Mouse (Mus musculus) natural killer cell, adult 2 months (primary cell): ENCODE results near the gene Crtc1.

Experiments used
- DNase-seq, 2 experiments: peaks; one replicate each; pipeline ENCODE4 v3.0.0; 2022; ENCODE audit warnings: low spot score in 2 of 2

Crtc1 gene

DNA sequence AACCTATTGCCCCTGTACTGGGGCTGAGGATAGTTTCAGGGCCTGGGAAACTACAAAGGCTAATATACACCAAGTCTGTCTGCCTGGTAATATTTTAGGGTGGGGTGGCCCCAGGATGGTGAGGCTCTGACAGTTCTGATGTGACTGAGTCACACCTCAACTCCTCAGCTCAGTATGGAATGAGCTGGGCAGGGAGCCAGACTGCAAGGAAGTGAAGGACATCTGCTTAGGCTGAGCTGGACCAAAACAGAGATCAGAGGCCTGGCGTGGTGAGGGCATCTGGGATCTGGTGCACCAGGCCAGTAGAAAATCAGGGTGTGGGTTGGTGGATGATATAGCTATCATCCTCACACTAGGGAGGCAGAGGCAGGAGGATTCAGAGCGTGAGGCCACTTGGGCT, 49.7 kb downstream of the Crtc1 start:
- DNase-seq: no peak

DNA sequence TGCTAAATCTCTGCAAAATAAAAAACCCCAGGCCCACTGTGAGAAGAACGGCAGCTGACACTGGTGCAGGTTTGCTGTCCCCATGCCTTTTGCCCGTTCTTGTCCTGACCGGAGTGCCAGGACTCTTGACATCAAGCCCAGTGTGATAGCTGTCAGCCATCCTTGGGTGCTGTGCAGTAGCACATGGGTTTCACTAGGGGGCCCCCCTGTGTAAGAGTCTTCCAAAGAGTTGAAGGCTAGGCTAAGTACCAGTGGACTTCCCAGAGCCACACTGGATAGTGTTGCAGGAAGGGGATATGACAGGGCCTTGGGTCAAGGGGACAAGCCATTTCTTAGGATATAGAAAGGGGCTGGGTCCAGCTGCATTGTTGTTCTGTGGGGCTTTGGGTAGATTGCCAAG, 56.1 kb downstream of the Crtc1 start:
- DNase-seq: peak; percentile 32 to 60

DNA sequence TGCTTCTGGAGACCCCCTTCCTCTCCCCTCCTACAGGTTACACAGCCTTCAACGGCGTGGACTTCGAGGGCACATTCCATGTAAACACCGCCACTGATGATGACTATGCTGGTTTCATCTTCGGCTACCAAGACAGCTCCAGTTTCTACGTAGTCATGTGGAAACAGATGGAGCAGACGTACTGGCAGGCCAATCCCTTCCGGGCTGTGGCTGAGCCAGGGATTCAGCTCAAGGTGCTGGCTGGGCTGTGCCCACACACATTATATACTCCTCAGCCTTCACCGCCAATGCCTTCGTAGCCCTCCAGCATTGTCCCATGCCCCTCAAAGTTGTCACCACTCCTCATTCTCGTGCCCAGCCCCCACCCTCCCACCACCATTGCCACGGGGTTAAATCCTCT, 59.3 kb downstream of the Crtc1 start:
- no peak for DNase-seq

GRCm38 (mm10) chr8:70377049-70377448, 62.3 kb downstream of the Crtc1 start:
- DNase-seq: no peak

DNA sequence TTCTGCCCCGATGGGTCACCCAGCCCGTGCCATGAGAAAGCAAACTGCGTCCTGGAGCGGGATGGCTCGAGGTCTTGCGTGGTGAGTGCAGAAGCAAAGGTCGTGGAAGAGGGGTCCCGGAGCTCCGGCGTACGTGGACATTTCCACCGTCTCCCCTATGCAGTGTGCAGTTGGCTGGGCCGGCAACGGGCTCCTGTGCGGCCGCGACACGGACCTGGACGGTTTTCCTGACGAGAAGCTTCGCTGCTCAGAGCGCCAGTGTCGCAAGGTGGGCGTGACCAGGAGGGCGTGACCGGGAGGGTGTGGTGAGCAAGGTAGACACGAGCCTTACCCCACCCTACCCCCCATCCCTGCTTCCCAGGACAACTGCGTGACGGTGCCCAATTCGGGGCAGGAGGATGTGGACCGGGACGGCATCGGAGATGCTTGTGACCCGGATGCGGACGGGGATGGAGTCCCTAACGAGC, 63.1 kb downstream of the Crtc1 start:
- DNase-seq: no peak

DNA sequence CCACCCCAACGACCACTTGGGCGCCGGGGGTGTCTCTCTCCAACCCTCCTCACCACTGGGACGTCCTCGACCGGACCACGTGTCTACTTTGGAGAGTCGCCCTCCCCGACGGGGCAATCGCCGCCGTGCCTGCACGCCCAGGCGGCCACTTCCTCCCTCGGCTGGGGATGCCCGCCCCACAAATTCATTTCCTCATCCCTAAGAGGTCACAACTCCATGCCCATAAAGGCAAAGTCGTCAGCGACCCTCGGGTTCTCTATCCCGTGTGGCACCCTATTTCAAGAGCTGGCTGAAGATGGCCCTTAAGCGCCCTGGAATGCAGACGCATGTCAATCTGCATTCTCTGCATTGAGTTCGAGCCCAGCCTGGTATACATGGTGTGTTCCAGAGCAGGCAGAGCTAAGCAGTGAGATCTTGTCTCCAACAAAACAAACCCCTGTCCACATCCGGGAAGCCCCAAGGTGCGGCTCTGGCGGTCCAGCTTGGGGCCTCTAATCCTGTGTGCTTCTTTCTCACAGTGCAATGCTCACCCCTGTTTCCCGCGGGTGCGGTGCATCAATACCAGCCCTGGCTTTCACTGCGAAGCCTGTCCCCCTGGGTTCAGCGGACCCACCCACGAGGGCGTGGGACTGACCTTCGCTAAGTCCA, 64.0 kb downstream of the Crtc1 start:
- DNase-seq: peak; percentile 41 to 45

DNA sequence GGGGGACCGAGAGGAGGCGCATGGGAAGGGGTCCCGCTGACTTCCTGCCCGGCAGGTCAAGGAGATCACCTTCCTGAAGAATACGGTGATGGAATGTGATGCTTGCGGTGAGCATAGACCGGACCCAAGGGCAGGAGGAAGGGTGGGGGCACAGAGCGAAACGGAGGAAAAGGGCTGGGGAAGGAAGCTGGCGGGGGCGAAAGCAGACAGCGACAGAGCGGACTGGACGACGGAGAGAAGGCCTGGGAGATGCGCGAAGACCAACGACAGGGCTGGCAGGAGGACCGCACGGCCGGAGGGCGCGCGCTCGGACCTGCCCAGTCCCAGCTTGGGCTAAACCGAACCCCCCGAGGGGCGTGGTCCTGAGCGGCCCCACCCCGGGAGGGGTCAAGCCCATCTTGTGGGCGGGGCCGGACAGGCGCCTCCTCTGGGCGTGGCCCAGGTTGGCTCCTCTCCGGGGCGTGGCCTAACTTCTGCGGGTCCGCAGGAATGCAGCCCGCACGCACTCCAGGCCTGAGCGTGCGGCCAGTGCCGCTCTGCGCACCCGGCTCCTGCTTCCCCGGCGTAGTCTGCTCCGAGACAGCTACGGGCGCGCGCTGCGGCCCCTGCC, 65.0 kb downstream of the Crtc1 start:
- DNase-seq: peak; percentile 73 to 76

GRCm38 (mm10) chr8:70373397-70374317, 65.7 kb downstream of the Crtc1 start, which contains the start of gene Comp:
Gene Comp (plus strand): TSS chr8:70373558.
- DNase-seq: no peak

DNA sequence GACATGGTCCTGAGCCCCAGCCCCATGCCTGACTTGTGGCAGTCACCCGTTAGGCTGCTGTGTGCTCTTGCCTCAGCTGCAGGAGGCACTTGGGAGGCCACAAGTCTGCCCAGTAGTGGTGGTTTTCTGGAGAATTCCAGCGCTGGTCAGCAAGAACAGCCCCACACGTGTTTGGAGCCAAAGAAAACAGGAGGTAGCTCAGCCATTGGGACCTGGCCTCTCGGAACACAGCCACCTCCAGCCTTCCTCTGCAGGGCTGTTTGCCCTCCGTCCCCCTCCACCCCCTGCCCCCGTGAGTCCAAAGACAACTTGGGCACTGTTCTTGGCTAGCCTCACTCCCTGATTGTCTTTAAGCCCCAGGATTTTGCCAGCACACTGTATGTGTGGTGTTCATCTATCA, 67.4 kb downstream of the Crtc1 start:
- DNase-seq: no peak

- DNase-seq: no peak
These were observed 68.9 kb downstream of the Crtc1 start for GRCm38 (mm10) chr8:70370476-70370875.

- DNase-seq: no peak
These were observed 72.8 kb downstream of the Crtc1 start for GRCm38 (mm10) chr8:70366588-70366987.

GRCm38 (mm10) chr8:70364066-70364465, 75.3 kb downstream of the Crtc1 start:
- DNase-seq: no peak

- DNase-seq: no peak
These were observed 77.8 kb downstream of the Crtc1 start for GRCm38 (mm10) chr8:70361484-70362032.

DNA sequence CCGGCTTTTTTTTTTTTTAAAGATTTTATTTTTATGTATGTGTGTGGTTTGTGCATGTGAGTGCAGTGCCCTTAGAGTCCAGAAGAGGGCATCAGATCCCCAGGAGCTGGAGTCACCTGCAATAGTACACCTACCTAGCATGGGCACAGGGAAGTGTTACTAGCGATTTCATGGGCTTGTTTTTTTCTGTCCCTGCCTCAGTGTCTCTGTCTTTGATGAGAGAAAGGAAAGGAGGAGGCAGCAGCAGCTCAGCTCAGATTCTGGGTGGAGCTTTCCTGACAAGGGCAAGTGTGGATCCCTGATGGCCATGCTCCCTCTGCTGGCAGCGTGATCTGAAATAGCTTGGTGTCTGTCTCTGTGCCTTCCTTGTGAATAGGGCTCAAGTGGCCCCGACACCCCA, 78.6 kb downstream of the Crtc1 start:
- DNase-seq: peak; percentile 23 to 31

- no peak for DNase-seq
These were observed 80.0 kb downstream of the Crtc1 start for GRCm38 (mm10) chr8:70359411-70359810.

GRCm38 (mm10) chr8:70356111-70356510, 83.3 kb downstream of the Crtc1 start:
- DNase-seq: no peak

GRCm38 (mm10) chr8:70354004-70354403, 85.4 kb downstream of the Crtc1 start:
- DNase-seq: no peak

GRCm38 (mm10) chr8:70353194-70353817, 86.1 kb downstream of the Crtc1 start, which contains the start of gene Upf1:
Gene Upf1 (minus strand): TSS chr8:70353278.
- peak; percentile 97 to 99 for DNase-seq

GRCm38 (mm10) chr8:70352657-70353151, 86.7 kb downstream of the Crtc1 start:
- no peak for DNase-seq

DNA sequence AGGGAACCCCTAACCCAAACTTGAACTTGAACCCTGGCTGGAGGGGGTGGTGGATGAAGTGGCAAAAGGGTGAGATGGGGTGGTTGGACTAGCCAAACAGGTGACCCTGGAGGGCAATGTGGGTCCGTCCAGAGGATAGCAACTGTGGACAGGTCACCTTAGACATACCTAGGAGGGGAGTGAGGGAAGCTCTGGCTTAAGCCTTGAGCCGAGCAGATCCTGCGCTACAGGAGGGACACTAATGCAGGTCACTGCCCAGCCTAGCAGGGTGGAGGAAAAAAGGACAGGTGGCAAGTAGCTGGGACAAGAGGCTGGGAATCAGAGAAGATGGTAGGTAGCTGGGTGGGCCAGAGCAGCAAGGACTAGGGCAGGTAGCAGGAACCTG, 87.4 kb downstream of the Crtc1 start:
- DNase-seq: no peak
